Mouse (Mus musculus) testis, adult 2 months (tissue): ENCODE data around the gene Arnt. TPM values are rescaled to one million over a fixed set of nuclear protein-coding genes. Genes with fewer than 3 reads are reported as not detected.

ENCODE experiments used
- H3K27ac ChIP-seq: fragments of 200-500 bp; 2 replicates; pipeline ENCODE4 v1.5.1; 2012; ENCODE audit warnings: low read depth, low read length; ENCODE audit not compliant: control insufficient read depth, insufficient read depth
- H3K27me3 ChIP-seq: fragments of 200-500 bp; 2 replicates; pipeline ENCODE4 v1.6.1; 2012; ENCODE audit warnings: mild to moderate bottlenecking, low read length, moderate library complexity; ENCODE audit not compliant: control insufficient read depth, insufficient read depth
- H3K36me3 ChIP-seq: fragments of 200-500 bp; 2 replicates; pipeline ENCODE4 v1.6.1; 2012; ENCODE audit warnings: mild to moderate bottlenecking, low read length; ENCODE audit not compliant: control insufficient read depth, insufficient read depth
- H3K4me1 ChIP-seq: fragments of 200-500 bp; 2 replicates; pipeline ENCODE4 v1.6.1; 2012; ENCODE audit warnings: low read length; ENCODE audit not compliant: control insufficient read depth, insufficient read depth
- H3K4me3 ChIP-seq: fragments of 200-500 bp; 2 replicates; pipeline ENCODE4 v1.5.1; 2012; ENCODE audit warnings: low read depth, mild to moderate bottlenecking, low read length, moderate library complexity, mixed read lengths; ENCODE audit not compliant: control insufficient read depth
- CTCF ChIP-seq: fragments of 200-500 bp; IDR thresholded peaks from 2 replicates; pipeline ENCODE4 v1.5.1; 2012; ENCODE audit warnings: low read depth, mild to moderate bottlenecking, inconsistent platforms, low read length, moderate library complexity; ENCODE audit not compliant: control insufficient read depth, insufficient read depth, insufficient replicate concordance
- POLR2A ChIP-seq: fragments of 200-500 bp; IDR thresholded peaks from 2 replicates; pipeline ENCODE4 v1.6.1; 2012; ENCODE audit warnings: low read depth, mild to moderate bottlenecking, inconsistent platforms, low read length, moderate library complexity; ENCODE audit not compliant: control insufficient read depth
- polyA plus RNA-seq: library from polyadenylated mRNA; depleted of rRNA; stranded (reverse); fragments of >200 nt; gene quantifications from 2 replicates; pipeline ENCODE4 v1.2.3, GENCODE M21; 2012

Gene Arnt
- polyA plus RNA-seq, 1 experiment = 13.6 TPM

- Histone ChIP-seq H3K4me1 (no peaks in the 10 kb centered on the region), H3K27me3 (no peaks in the 10 kb centered on the region), H3K4me3 (no peak overlapping the region), H3K27ac (no peak overlapping the region), H3K36me3 (no peaks in the 10 kb centered on the region)
- TF ChIP-seq POLR2A = no peak
- TF ChIP-seq CTCF = no peak
Observed at GRCm38 (mm10) chr3:95519315-95519714, 85.1 kb downstream of the Arnt start.

- no peak for TF ChIP-seq POLR2A
- TF ChIP-seq CTCF = no peak
- H3K4me3 ChIP-seq = no peak overlapping the region
- no peaks in the 10 kb centered on the region for H3K27me3 ChIP-seq
- no peaks in the 10 kb centered on the region for H3K36me3 ChIP-seq
- H3K4me1 ChIP-seq = no peaks in the 10 kb centered on the region
- no peak overlapping the region for H3K27ac ChIP-seq
Observed at GRCm38 (mm10) chr3:95520100-95520499, 85.9 kb downstream of the Arnt start.

- Histone ChIP-seq H3K27ac (no peak overlapping the region), H3K4me3 (no peak overlapping the region), H3K27me3 (no peaks in the 10 kb centered on the region), H3K36me3 (no peaks in the 10 kb centered on the region), H3K4me1 (no peaks in the 10 kb centered on the region)
- TF ChIP-seq CTCF = no peak
- TF ChIP-seq POLR2A = no peak
Observed at GRCm38 (mm10) chr3:95521168-95521567, 87.0 kb downstream of the Arnt start.

GRCm38 (mm10) chr3:95523662-95524061, 89.5 kb downstream of the Arnt start:
- Histone ChIP-seq H3K4me3 (no peak overlapping the region), H3K4me1 (no peaks in the 10 kb centered on the region), H3K27me3 (no peaks in the 10 kb centered on the region), H3K36me3 (no peaks in the 10 kb centered on the region), H3K27ac (no peak overlapping the region)
- no peak for TF ChIP-seq CTCF
- TF ChIP-seq POLR2A = no peak

- Histone ChIP-seq H3K4me3 (no peak overlapping the region), H3K36me3 (no peaks in the 10 kb centered on the region), H3K27ac (no peak overlapping the region), H3K27me3 (no peaks in the 10 kb centered on the region), H3K4me1 (no peaks in the 10 kb centered on the region)
- TF ChIP-seq POLR2A (no peak), CTCF (no peak)
Observed at GRCm38 (mm10) chr3:95524673-95525072, 90.5 kb downstream of the Arnt start.

GRCm38 (mm10) chr3:95526111-95526510, 91.9 kb downstream of the Arnt start:
- Histone ChIP-seq H3K36me3 (no peaks in the 10 kb centered on the region), H3K27me3 (no peaks in the 10 kb centered on the region), H3K4me1 (no peaks in the 10 kb centered on the region), H3K4me3 (no peak overlapping the region), H3K27ac (no peak overlapping the region)
- TF ChIP-seq POLR2A (no peak), CTCF (no peak)

- Histone ChIP-seq H3K27ac (no peak within 1 kb of the TSS), H3K36me3 (no peaks in the 10 kb centered on the region), H3K4me3 (no peak within 1 kb of the TSS), H3K4me1 (no peaks in the 10 kb centered on the region), H3K27me3 (no peaks in the 10 kb centered on the region)
- TF ChIP-seq CTCF = no peak
- TF ChIP-seq POLR2A = no peak
Observed at GRCm38 (mm10) chr3:95526622-95527211, 92.5 kb downstream of the Arnt start, which contains the start of gene Ctss. Gene Ctss (plus strand): TSS chr3:95526786.

GRCm38 (mm10) chr3:95529814-95530213, 95.6 kb downstream of the Arnt start:
- H3K4me1 ChIP-seq = no peaks in the 10 kb centered on the region
- no peak overlapping the region for H3K4me3 ChIP-seq
- no peak for TF ChIP-seq POLR2A
- no peak for TF ChIP-seq CTCF
- no peaks in the 10 kb centered on the region for H3K36me3 ChIP-seq
- H3K27me3 ChIP-seq = no peaks in the 10 kb centered on the region
- H3K27ac ChIP-seq = no peak overlapping the region
